Mouse (Mus musculus) midbrain, embryonic 10.5 days (tissue): ENCODE measurements around the gene Tmcc3. TPM values are rescaled to one million over a fixed set of nuclear protein-coding genes. Genes with fewer than 3 reads are reported as not detected.

Experiments used
- DNase-seq: peaks from one replicate; pipeline ENCODE4 v3.0.0-alpha.2; 2017; ENCODE audit warnings: low spot score
- H3K27ac ChIP-seq: fragments of 300-500 bp; sonication (generic); replicated peaks from 2 replicates; pipeline ENCODE4 v1.5.1; 2016; ENCODE audit warnings: mild to moderate bottlenecking
- H3K27me3 ChIP-seq: fragments of 300-500 bp; sonication (generic); 2 replicates; pipeline ENCODE4 v1.6.1; 2016; ENCODE audit warnings: low read depth, mild to moderate bottlenecking; ENCODE audit not compliant: poor library complexity, severe bottlenecking
- H3K36me3 ChIP-seq: fragments of 300-500 bp; sonication (generic); 2 replicates; pipeline ENCODE4 v1.6.1; 2016; ENCODE audit warnings: mild to moderate bottlenecking, moderate library complexity
- H3K4me1 ChIP-seq: fragments of 300-500 bp; sonication (generic); 2 replicates; pipeline ENCODE4 v1.6.1; 2016
- H3K4me3 ChIP-seq: fragments of 300-500 bp; sonication (generic); 2 replicates; pipeline ENCODE4 v1.5.1; 2016; ENCODE audit warnings: mild to moderate bottlenecking, moderate library complexity
- H3K9me3 ChIP-seq: fragments of 300-500 bp; sonication (generic); replicated peaks from 2 replicates; pipeline ENCODE4 v1.6.1; 2016; ENCODE audit warnings: mild to moderate bottlenecking
- WGBS: fragments of 180-500 bp; shearing (Covaris S2); methylation state at CpG from one replicate; pipeline ENCODE4 v1.1.7; 2016; 5-methylcytosine and 5-hydroxymethylcytosine counted together
- polyA plus RNA-seq: library from polyadenylated mRNA; unstranded; fragments of >200 nt; fragmentation: Nextera tagmentation; extraction: Ambion mirVana; gene quantifications from 2 replicates; pipeline ENCODE4 v1.2.1, GENCODE M21; 2016

Gene Tmcc3
- polyA plus RNA-seq = 2.9 and 3.0 TPM in 2 replicates

GRCm38 (mm10) chr10:94311511-94312006 lies at the start of gene Tmcc3:
Gene Tmcc3 (plus strand): TSS chr10:94311949.
- WGBS = 4% methylated on average over 19 of the region's 19 CpGs
- DNase-seq = peak; percentile 61
- Histone ChIP-seq H3K27ac (peak within 1 kb of the TSS; percentile 76), H3K9me3 (peaks cover 13% of the 10 kb centered on the region; the same call in 1 of the 2 replicates), H3K36me3 (no peaks in the 10 kb centered on the region), H3K4me3 (peak within 1 kb of the TSS; percentile 59), H3K27me3 (peaks cover 45% of the 10 kb centered on the region), H3K4me1 (peaks cover 20% of the 10 kb centered on the region)

- DNase-seq = no peak
- Histone ChIP-seq H3K27ac (no peak overlapping the region), H3K9me3 (no peaks in the 10 kb centered on the region), H3K27me3 (no peaks in the 10 kb centered on the region), H3K4me3 (no peak overlapping the region), H3K4me1 (peaks cover 9% of the 10 kb centered on the region), H3K36me3 (no peaks in the 10 kb centered on the region)
- 91% methylated on average over 13 of the region's 13 CpGs for WGBS
Measured at GRCm38 (mm10) chr10:94262646-94263045, 49.1 kb upstream of the Tmcc3 start.

GRCm38 (mm10) chr10:94263211-94263610 lies 48.5 kb upstream of the Tmcc3 start:
- Histone ChIP-seq H3K4me1 (peaks cover 9% of the 10 kb centered on the region), H3K4me3 (no peak overlapping the region), H3K27me3 (no peaks in the 10 kb centered on the region), H3K36me3 (no peaks in the 10 kb centered on the region), H3K9me3 (no peaks in the 10 kb centered on the region), H3K27ac (no peak overlapping the region)
- DNase-seq = no peak
- 79% methylated on average over 3 of the region's 3 CpGs for WGBS

- H3K27ac ChIP-seq = peak overlapping the region; percentile 19
- no peaks in the 10 kb centered on the region for H3K36me3 ChIP-seq
- peaks cover 9% of the 10 kb centered on the region for H3K4me1 ChIP-seq
- WGBS = 75% methylated on average over 17 of the region's 17 CpGs
- H3K27me3 ChIP-seq = no peaks in the 10 kb centered on the region
- H3K4me3 ChIP-seq = no peak overlapping the region
- peaks cover 5% of the 10 kb centered on the region; the same call in 1 of the 2 replicates for H3K9me3 ChIP-seq
- DNase-seq = no peak
Measured at GRCm38 (mm10) chr10:94265656-94266542, 45.9 kb upstream of the Tmcc3 start.

GRCm38 (mm10) chr10:94275321-94275720 lies 36.4 kb upstream of the Tmcc3 start:
- no peaks in the 10 kb centered on the region for H3K36me3 ChIP-seq
- H3K27me3 ChIP-seq = no peaks in the 10 kb centered on the region
- H3K4me3 ChIP-seq = no peak overlapping the region
- no peaks in the 10 kb centered on the region for H3K9me3 ChIP-seq
- 27% methylated on average over 3 of the region's 3 CpGs for WGBS
- H3K27ac ChIP-seq = no peak overlapping the region
- peaks cover 20% of the 10 kb centered on the region for H3K4me1 ChIP-seq
- no peak for DNase-seq

- Histone ChIP-seq H3K4me3 (no peak overlapping the region), H3K36me3 (no peaks in the 10 kb centered on the region), H3K27me3 (no peaks in the 10 kb centered on the region), H3K4me1 (peaks cover 14% of the 10 kb centered on the region), H3K9me3 (no peaks in the 10 kb centered on the region), H3K27ac (no peak overlapping the region)
- DNase-seq = no peak
- 54% methylated on average over 2 of the region's 2 CpGs for WGBS
Measured at GRCm38 (mm10) chr10:94276511-94276910, 35.2 kb upstream of the Tmcc3 start.

GRCm38 (mm10) chr10:94282179-94282578 lies 29.6 kb upstream of the Tmcc3 start:
- H3K4me3 ChIP-seq = no peak overlapping the region
- no peaks in the 10 kb centered on the region for H3K9me3 ChIP-seq
- H3K27ac ChIP-seq = no peak overlapping the region
- no peak for DNase-seq
- H3K4me1 ChIP-seq = peaks cover 9% of the 10 kb centered on the region; the same call in 1 of the 2 replicates
- no peaks in the 10 kb centered on the region for H3K36me3 ChIP-seq
- 89% methylated on average over 8 of the region's 8 CpGs for WGBS
- H3K27me3 ChIP-seq = no peaks in the 10 kb centered on the region

GRCm38 (mm10) chr10:94282797-94283196 lies 29.0 kb upstream of the Tmcc3 start:
- WGBS = 93% methylated on average over 7 of the region's 7 CpGs

GRCm38 (mm10) chr10:94294437-94294836 lies 17.3 kb upstream of the Tmcc3 start:
- H3K4me1 ChIP-seq = peaks cover 32% of the 10 kb centered on the region
- H3K27ac ChIP-seq = peak overlapping the region; percentile 83
- no peaks in the 10 kb centered on the region for H3K36me3 ChIP-seq
- H3K27me3 ChIP-seq = no peaks in the 10 kb centered on the region
- H3K4me3 ChIP-seq = no peak overlapping the region
- H3K9me3 ChIP-seq = no peaks in the 10 kb centered on the region
- DNase-seq = no peak
- 85% methylated on average over 5 of the region's 5 CpGs for WGBS

More at GRCm38 (mm10) chr10:94282797-94283196, 29.0 kb upstream of the Tmcc3 start:
- peaks cover 7% of the 10 kb centered on the region; the same call in 1 of the 2 replicates for H3K4me1 ChIP-seq
- no peak overlapping the region for H3K4me3 ChIP-seq
- no peak for DNase-seq
- H3K36me3 ChIP-seq = no peaks in the 10 kb centered on the region
- H3K9me3 ChIP-seq = no peaks in the 10 kb centered on the region
- H3K27me3 ChIP-seq = no peaks in the 10 kb centered on the region
- no peak overlapping the region for H3K27ac ChIP-seq

- Histone ChIP-seq H3K27me3 (no peaks in the 10 kb centered on the region), H3K36me3 (no peaks in the 10 kb centered on the region), H3K9me3 (no peaks in the 10 kb centered on the region), H3K4me3 (no peak overlapping the region), H3K4me1 (peaks cover 32% of the 10 kb centered on the region), H3K27ac (peak overlapping the region; percentile 83)
- 46% methylated on average over 6 of the region's 6 CpGs for WGBS
- peak; percentile 56 for DNase-seq
Measured at GRCm38 (mm10) chr10:94294933-94295750, 16.6 kb upstream of the Tmcc3 start.

- Histone ChIP-seq H3K4me3 (no peak overlapping the region), H3K9me3 (no peaks in the 10 kb centered on the region), H3K27ac (peak overlapping the region; percentile 83; the same call in 1 of the 2 replicates), H3K27me3 (no peaks in the 10 kb centered on the region), H3K4me1 (peaks cover 32% of the 10 kb centered on the region), H3K36me3 (no peaks in the 10 kb centered on the region)
- DNase-seq = no peak
- WGBS = 96% methylated on average over 5 of the region's 5 CpGs
Measured at GRCm38 (mm10) chr10:94295923-94296605, 15.7 kb upstream of the Tmcc3 start.

- H3K9me3 ChIP-seq = no peaks in the 10 kb centered on the region
- 82% methylated on average over 3 of the region's 3 CpGs for WGBS
- DNase-seq = no peak
- H3K4me1 ChIP-seq = peaks cover 32% of the 10 kb centered on the region
- no peaks in the 10 kb centered on the region for H3K36me3 ChIP-seq
- no peak within 1 kb of the TSS for H3K27ac ChIP-seq
- H3K4me3 ChIP-seq = no peak within 1 kb of the TSS
- H3K27me3 ChIP-seq = no peaks in the 10 kb centered on the region
Measured at GRCm38 (mm10) chr10:94298471-94298870, 13.3 kb upstream of the Tmcc3 start, which contains the start of gene Gm4792. Gene Gm4792 (minus strand): TSS chr10:94298703.
